Mouse (Mus musculus) Patski (cell line): ENCODE measurements around the gene Etv5. TPM values are rescaled to one million over a fixed set of nuclear protein-coding genes. Genes with fewer than 3 reads are reported as not detected.

Source experiments
- ATAC-seq: fragments of 100-300 bp; one replicate; pipeline ENCODE4 v1.8.0; 2021
- CTCF ChIA-PET: fragments of 350-600 bp; sonication (Branson Sonifier 250); formaldehyde crosslinking; loops from one replicate; lab custom pipeline; 2022; ENCODE audit warnings: inconsistent platforms; lab: Charles Lee
- POLR2A ChIA-PET: fragments of 350-600 bp; sonication (Branson Sonifier 250); formaldehyde crosslinking; loops from one replicate; lab custom pipeline; 2022; ENCODE audit warnings: antibody characterized with exemption, inconsistent platforms; lab: Charles Lee
- DNase-seq: peaks from one replicate; pipeline ENCODE4 v3.0.0-alpha.2; 2011; ENCODE audit warnings: low read depth, low spot score
- H3K27me3 ChIP-seq: fragments of 371-371 bp; one replicate; pipeline ENCODE4 v1.5.1; 2021
- CTCF ChIP-seq: fragments of 100-300 bp; IDR thresholded peaks from one replicate; pipeline ENCODE4 v1.5.1; 2021
- in situ Hi-C: fragments of 300-500 bp; cut with MboI; formaldehyde crosslinking; loops from 3 replicates; pipeline ENCODE4 v1.11.1; 2018; ENCODE audit warnings: low pct_unique_long_range_greater_than_20kb, mixed read lengths
- polyA plus RNA-seq: library from polyadenylated mRNA; unstranded; gene quantifications from one replicate; pipeline ENCODE4 v1.2.3, GENCODE M21; 2021

The Etv5 gene
- 23.7 TPM for polyA plus RNA-seq

GRCm38 (mm10) chr16:22439499-22440177 is at the start of gene Etv5:
Etv5 (minus strand) TSS chr16:22439719.
- ATAC-seq (peak; percentile 98), DNase-seq (peak; percentile 95)
- ChIA-PET POLR2A (interaction anchor here (2.2 kb wide), 1 partner anchor 10 kb away, joined by 9 read pairs; no protein-coding TSS in a partner anchor), CTCF (interaction anchor here (1.3 kb wide), 1 partner anchor 10 kb away, joined by 5 read pairs; no protein-coding TSS in a partner anchor)
- no peaks in the 10 kb centered on the region for H3K27me3 ChIP-seq
- in situ Hi-C loops = loop anchor here (10.0 kb wide), 2 partner anchors 105 to 365 kb away; no protein-coding TSS in a partner anchor
- TF ChIP-seq CTCF = no peak

GRCm38 (mm10) chr16:22483900-22484299 is 44.4 kb upstream of the Etv5 start:
- ChIA-PET POLR2A (no interaction called here), CTCF (interaction anchor here (0.9 kb wide), 1 partner anchor 11 kb away, joined by 3 read pairs; no protein-coding TSS in a partner anchor)
- ATAC-seq = no peak
- in situ Hi-C loops = no loop called here
- H3K27me3 ChIP-seq = peaks cover 45% of the 10 kb centered on the region
- DNase-seq = no peak
- no peak for TF ChIP-seq CTCF

- POLR2A ChIA-PET = interaction anchor here (1.1 kb wide), 1 partner anchor 13 kb away, joined by 3 read pairs; no protein-coding TSS in a partner anchor
- no peak for DNase-seq
- in situ Hi-C loops = no loop called here
- H3K27me3 ChIP-seq = peaks cover 25% of the 10 kb centered on the region
- CTCF ChIA-PET = no interaction called here
- ATAC-seq = no peak
- TF ChIP-seq CTCF = no peak
Measured at GRCm38 (mm10) chr16:22479322-22479721, 39.8 kb upstream of the Etv5 start.

- ATAC-seq (no peak), DNase-seq (no peak)
- POLR2A ChIA-PET = no interaction called here
- H3K27me3 ChIP-seq = peaks cover 18% of the 10 kb centered on the region
- in situ Hi-C loops = no loop called here
- CTCF ChIA-PET = interaction anchor here (1.4 kb wide), 1 partner anchor 10 kb away, joined by 3 read pairs; no protein-coding TSS in a partner anchor
- no peak for TF ChIP-seq CTCF
Measured at GRCm38 (mm10) chr16:22471728-22472127, 32.2 kb upstream of the Etv5 start.

- POLR2A ChIA-PET = no interaction called here
- TF ChIP-seq CTCF = no peak
- DNase-seq (no peak), ATAC-seq (no peak)
- in situ Hi-C loops = no loop called here
- peaks cover 18% of the 10 kb centered on the region for H3K27me3 ChIP-seq
- CTCF ChIA-PET = no interaction called here
Measured at GRCm38 (mm10) chr16:22469385-22469784, 29.9 kb upstream of the Etv5 start.

- POLR2A ChIA-PET = interaction anchor here (1.4 kb wide), 1 partner anchor 12 kb away, joined by 3 read pairs; no protein-coding TSS in a partner anchor
- H3K27me3 ChIP-seq = peaks cover 25% of the 10 kb centered on the region
- TF ChIP-seq CTCF = no peak
- CTCF ChIA-PET = no interaction called here
- DNase-seq = no peak
- no peak for ATAC-seq
- in situ Hi-C loops = no loop called here
Measured at GRCm38 (mm10) chr16:22467111-22467510, 27.6 kb upstream of the Etv5 start.

GRCm38 (mm10) chr16:22466381-22466780 is 26.9 kb upstream of the Etv5 start:
- in situ Hi-C loops = no loop called here
- no peak for TF ChIP-seq CTCF

GRCm38 (mm10) chr16:22462220-22462619 is 22.7 kb upstream of the Etv5 start:
- TF ChIP-seq CTCF = no peak
- ChIA-PET POLR2A (no interaction called here), CTCF (no interaction called here)
- in situ Hi-C loops = no loop called here
- ATAC-seq = no peak
- DNase-seq = no peak
- H3K27me3 ChIP-seq = peaks cover 33% of the 10 kb centered on the region

More at GRCm38 (mm10) chr16:22466381-22466780, 26.9 kb upstream of the Etv5 start:
- ATAC-seq = no peak
- peaks cover 21% of the 10 kb centered on the region for H3K27me3 ChIP-seq
- CTCF ChIA-PET = no interaction called here
- no peak for DNase-seq
- POLR2A ChIA-PET = interaction anchor here (0.5 to 1.4 kb wide), 2 partner anchors 12 to 37 kb away, joined by 3 to 4 read pairs; no protein-coding TSS in a partner anchor

- CTCF ChIA-PET = interaction anchor here (1.1 kb wide), 1 partner anchor 10 kb away, joined by 3 read pairs; no protein-coding TSS in a partner anchor
- no peak for TF ChIP-seq CTCF
- POLR2A ChIA-PET = no interaction called here
- in situ Hi-C loops = no loop called here
- ATAC-seq (no peak), DNase-seq (no peak)
- H3K27me3 ChIP-seq = peaks cover 38% of the 10 kb centered on the region
Measured at GRCm38 (mm10) chr16:22461728-22462127, 22.2 kb upstream of the Etv5 start.

- peaks cover 43% of the 10 kb centered on the region for H3K27me3 ChIP-seq
- in situ Hi-C loops = no loop called here
- CTCF ChIA-PET = interaction anchor here (1.1 kb wide), 1 partner anchor 11 kb away, joined by 3 read pairs; no protein-coding TSS in a partner anchor
- TF ChIP-seq CTCF = no peak
- ATAC-seq = no peak
- POLR2A ChIA-PET = no interaction called here
- DNase-seq = no peak
Measured at GRCm38 (mm10) chr16:22460960-22461359, 21.4 kb upstream of the Etv5 start.

- in situ Hi-C loops = no loop called here
- DNase-seq (no peak), ATAC-seq (no peak)
- CTCF ChIA-PET = no interaction called here
- peaks cover 39% of the 10 kb centered on the region for H3K27me3 ChIP-seq
- TF ChIP-seq CTCF = no peak
- POLR2A ChIA-PET = no interaction called here
Measured at GRCm38 (mm10) chr16:22452082-22452481, 12.6 kb upstream of the Etv5 start.
